Mouse (Mus musculus) limb, embryonic 10.5 days (tissue): ENCODE results near the gene Qpctl. TPM values are rescaled to one million over a fixed set of nuclear protein-coding genes. Genes with fewer than 3 reads are reported as not detected.

Experiments
- DNase-seq: peaks from one replicate; pipeline ENCODE4 v3.0.0-alpha.2; 2017; ENCODE audit warnings: low spot score
- H3K27ac ChIP-seq: fragments of 300-500 bp; sonication (generic); 2 replicates; pipeline ENCODE4 v1.5.1; 2016; ENCODE audit warnings: mild to moderate bottlenecking
- H3K27me3 ChIP-seq: fragments of 300-500 bp; sonication (generic); 2 replicates; pipeline ENCODE4 v1.6.1; 2016; ENCODE audit warnings: low read depth, mild to moderate bottlenecking; ENCODE audit not compliant: poor library complexity, severe bottlenecking
- H3K36me3 ChIP-seq: fragments of 300-500 bp; sonication (generic); 2 replicates; pipeline ENCODE4 v1.6.1; 2016; ENCODE audit warnings: mild to moderate bottlenecking, moderate library complexity
- H3K4me1 ChIP-seq: fragments of 300-500 bp; sonication (generic); 2 replicates; pipeline ENCODE4 v1.6.1; 2016
- H3K4me3 ChIP-seq: fragments of 300-500 bp; sonication (generic); 2 replicates; pipeline ENCODE4 v1.5.1; 2016; ENCODE audit warnings: mild to moderate bottlenecking, moderate library complexity
- H3K9me3 ChIP-seq: fragments of 300-500 bp; sonication (generic); replicated peaks from 2 replicates; pipeline ENCODE4 v1.6.1; 2016; ENCODE audit warnings: mild to moderate bottlenecking
- WGBS: fragments of 180-500 bp; shearing (Covaris S2); methylation state at CpG from one replicate; pipeline ENCODE4 v1.1.7; 2016; 5-methylcytosine and 5-hydroxymethylcytosine counted together
- polyA plus RNA-seq: library from polyadenylated mRNA; unstranded; fragments of >200 nt; fragmentation: Nextera tagmentation; extraction: Ambion mirVana; gene quantifications from 2 replicates; pipeline ENCODE4 v1.2.1, GENCODE M21; 2016

Qpctl gene
- 12.5 and 14.4 TPM in 2 replicates for polyA plus RNA-seq

- Histone ChIP-seq H3K4me3 (peak within 1 kb of the TSS; percentile 69), H3K27me3 (no peaks in the 10 kb centered on the region), H3K9me3 (no peaks in the 10 kb centered on the region), H3K27ac (peak within 1 kb of the TSS; percentile 85), H3K4me1 (peaks cover 26% of the 10 kb centered on the region), H3K36me3 (peaks cover 44% of the 10 kb centered on the region)
- WGBS, result under 1% methylated on average over 43 of the region's 43 CpGs
- peak; percentile 90 for DNase-seq
Observed at GRCm38 (mm10) chr7:19148875-19149541, at the start of gene Qpctl. TSS of gene Qpctl (minus strand) at chr7:19149291.

GRCm38 (mm10) chr7:19197985-19198384 is 48.9 kb upstream of the Qpctl start:
- Histone ChIP-seq H3K27ac (no peak overlapping the region), H3K36me3 (peaks cover 81% of the 10 kb centered on the region)
- DNase-seq, result no peak

GRCm38 (mm10) chr7:19196676-19197075 is 47.6 kb upstream of the Qpctl start:
- Histone ChIP-seq H3K36me3 (peaks cover 79% of the 10 kb centered on the region), H3K4me3 (no peak overlapping the region), H3K9me3 (no peaks in the 10 kb centered on the region), H3K27ac (no peak overlapping the region), H3K4me1 (no peaks in the 10 kb centered on the region), H3K27me3 (no peaks in the 10 kb centered on the region)
- DNase-seq, result no peak
- 65% methylated on average over 6 of the region's 6 CpGs for WGBS

More at GRCm38 (mm10) chr7:19197985-19198384, 48.9 kb upstream of the Qpctl start:
- H3K4me3 ChIP-seq, result no peak overlapping the region
- no peaks in the 10 kb centered on the region for H3K9me3 ChIP-seq
- no peaks in the 10 kb centered on the region for H3K4me1 ChIP-seq
- WGBS, result 31% methylated on average over 2 of the region's 2 CpGs
- no peaks in the 10 kb centered on the region for H3K27me3 ChIP-seq

- Histone ChIP-seq H3K4me3 (no peak overlapping the region), H3K27ac (no peak overlapping the region), H3K36me3 (peaks cover 82% of the 10 kb centered on the region), H3K27me3 (no peaks in the 10 kb centered on the region), H3K9me3 (no peaks in the 10 kb centered on the region), H3K4me1 (no peaks in the 10 kb centered on the region)
- no peak for DNase-seq
- WGBS, result 96% methylated on average over 4 of the region's 4 CpGs
Observed at GRCm38 (mm10) chr7:19194676-19195075, 45.6 kb upstream of the Qpctl start.

- WGBS, result 91% methylated on average over 6 of the region's 6 CpGs
- Histone ChIP-seq H3K27ac (no peak overlapping the region), H3K4me3 (no peak overlapping the region), H3K4me1 (peaks cover 21% of the 10 kb centered on the region), H3K9me3 (no peaks in the 10 kb centered on the region), H3K36me3 (peaks cover 51% of the 10 kb centered on the region), H3K27me3 (peaks cover 11% of the 10 kb centered on the region)
- DNase-seq, result no peak
Observed at GRCm38 (mm10) chr7:19184758-19185157, 35.7 kb upstream of the Qpctl start.

GRCm38 (mm10) chr7:19184250-19184649 is 35.2 kb upstream of the Qpctl start:
- Histone ChIP-seq H3K27me3 (peaks cover 16% of the 10 kb centered on the region), H3K4me3 (no peak overlapping the region), H3K9me3 (no peaks in the 10 kb centered on the region), H3K27ac (no peak overlapping the region), H3K4me1 (peaks cover 26% of the 10 kb centered on the region), H3K36me3 (peaks cover 50% of the 10 kb centered on the region)
- no peak for DNase-seq
- WGBS, result 98% methylated on average over 2 of the region's 2 CpGs

GRCm38 (mm10) chr7:19180862-19181429 is 31.9 kb upstream of the Qpctl start:
- 1% methylated on average over 27 of the region's 27 CpGs for WGBS
- peaks cover 49% of the 10 kb centered on the region for H3K27me3 ChIP-seq

GRCm38 (mm10) chr7:19179936-19180335 is 30.8 kb upstream of the Qpctl start:
- WGBS, result 38% methylated on average over 6 of the region's 6 CpGs
- Histone ChIP-seq H3K4me1 (peaks cover 45% of the 10 kb centered on the region), H3K9me3 (no peaks in the 10 kb centered on the region), H3K27me3 (peaks cover 59% of the 10 kb centered on the region), H3K36me3 (peaks cover 16% of the 10 kb centered on the region), H3K27ac (no peak overlapping the region), H3K4me3 (peak overlapping the region; percentile 44)
- no peak for DNase-seq

More at GRCm38 (mm10) chr7:19180862-19181429, 31.9 kb upstream of the Qpctl start:
- peak; percentile 80 for DNase-seq
- H3K27ac ChIP-seq, result peak overlapping the region; percentile 78
- H3K4me1 ChIP-seq, result peaks cover 45% of the 10 kb centered on the region
- no peaks in the 10 kb centered on the region for H3K9me3 ChIP-seq
- peaks cover 22% of the 10 kb centered on the region for H3K36me3 ChIP-seq
- peak overlapping the region; percentile 69 for H3K4me3 ChIP-seq

- H3K27ac ChIP-seq, result 0 out of 2 replicates have a peak overlapping the region, but pooled peaks have one; percentile 16
- peak; percentile 80 for DNase-seq
- WGBS, result 1% methylated on average over 32 of the region's 32 CpGs
Observed at GRCm38 (mm10) chr7:19179173-19179572, 30.1 kb upstream of the Qpctl start.

GRCm38 (mm10) chr7:19178443-19179092 is 29.5 kb upstream of the Qpctl start:
- Histone ChIP-seq H3K4me3 (peak overlapping the region; percentile 44), H3K27me3 (peaks cover 63% of the 10 kb centered on the region), H3K36me3 (peaks cover 3% of the 10 kb centered on the region), H3K9me3 (no peaks in the 10 kb centered on the region), H3K27ac (no peak overlapping the region), H3K4me1 (peaks cover 45% of the 10 kb centered on the region)
- DNase-seq, result peak; percentile 85
- WGBS, result 8% methylated on average over 27 of the region's 27 CpGs

More at GRCm38 (mm10) chr7:19179173-19179572, 30.1 kb upstream of the Qpctl start:
- peaks cover 45% of the 10 kb centered on the region for H3K4me1 ChIP-seq
- H3K27me3 ChIP-seq, result peaks cover 63% of the 10 kb centered on the region
- no peaks in the 10 kb centered on the region for H3K9me3 ChIP-seq
- peak overlapping the region; percentile 44 for H3K4me3 ChIP-seq
- H3K36me3 ChIP-seq, result peaks cover 9% of the 10 kb centered on the region

- no peaks in the 10 kb centered on the region for H3K36me3 ChIP-seq
- H3K4me3 ChIP-seq, result peak overlapping the region; percentile 44
- 10% methylated on average over 18 of the region's 18 CpGs for WGBS
- no peaks in the 10 kb centered on the region for H3K9me3 ChIP-seq
- no peak overlapping the region for H3K27ac ChIP-seq
- peaks cover 63% of the 10 kb centered on the region for H3K27me3 ChIP-seq
- DNase-seq, result no peak
- peaks cover 46% of the 10 kb centered on the region for H3K4me1 ChIP-seq
Observed at GRCm38 (mm10) chr7:19178035-19178434, 28.9 kb upstream of the Qpctl start.

GRCm38 (mm10) chr7:19177216-19177615 is 28.1 kb upstream of the Qpctl start:
- Histone ChIP-seq H3K27me3 (peaks cover 63% of the 10 kb centered on the region), H3K27ac (no peak overlapping the region), H3K4me1 (peaks cover 50% of the 10 kb centered on the region), H3K9me3 (no peaks in the 10 kb centered on the region), H3K36me3 (no peaks in the 10 kb centered on the region), H3K4me3 (no peak overlapping the region)
- no peak for DNase-seq
- WGBS, result 61% methylated on average over 7 of the region's 7 CpGs

- H3K27me3 ChIP-seq, result peaks cover 66% of the 10 kb centered on the region
- no peak overlapping the region for H3K27ac ChIP-seq
- H3K36me3 ChIP-seq, result no peaks in the 10 kb centered on the region
- no peak for DNase-seq
- WGBS, result 4% methylated on average over 21 of the region's 21 CpGs
- no peaks in the 10 kb centered on the region for H3K9me3 ChIP-seq
- peak overlapping the region; percentile 47 for H3K4me3 ChIP-seq
- H3K4me1 ChIP-seq, result peaks cover 43% of the 10 kb centered on the region
Observed at GRCm38 (mm10) chr7:19176516-19176947, 27.4 kb upstream of the Qpctl start.
